Mouse (Mus musculus): Measurements from ENCODE around the gene Nenf. TPM values are rescaled to one million over a fixed set of nuclear protein-coding genes. Genes with fewer than 3 reads are reported as not detected.

Gene Nenf
- total and polyA plus RNA-seq, 2 experiments, result 24.3 to 31.5 TPM

DNA sequence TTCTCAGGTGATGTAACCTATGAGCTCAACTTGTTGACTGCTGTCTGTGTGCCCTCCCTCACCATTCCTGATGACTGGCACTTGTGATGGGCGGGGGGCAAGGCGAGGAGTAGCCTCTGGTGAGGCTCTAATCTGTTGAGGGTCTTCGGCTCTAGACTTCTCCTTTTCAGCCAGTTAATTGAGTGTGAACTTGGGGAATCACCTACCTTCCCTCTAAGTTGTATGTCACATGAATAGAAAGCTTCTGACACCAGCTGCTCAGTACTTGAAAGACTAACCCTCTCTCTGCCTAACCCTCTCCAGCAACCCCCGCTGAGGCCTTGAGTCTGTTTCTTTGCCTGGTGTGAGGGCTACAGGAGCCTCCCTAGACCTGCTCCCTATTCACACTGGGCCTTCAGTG, 39.7 kb downstream of the Nenf start:
- 71% methylated on average over 4 of the region's 4 CpGs for WGBS
- TF ChIP-seq CTCF (IDR thresholded peaks at IDR 0.05; ENCODE audit: low read depth, low read length) (no peak), POLR2A (IDR thresholded peaks at IDR 0.05; ENCODE audit: extremely low read depth, insufficient read depth, low read length) (no peak)
- no peak for DNase-seq (ENCODE audit: extremely low read depth, low read depth, low spot score)
- Histone ChIP-seq H3K27ac (replicated peaks; ENCODE audit: insufficient read depth, low read depth, low read length) (no peak overlapping the region), H3K9ac (ENCODE audit: low read depth, low read length) (no peak overlapping the region), H3K4me3 (ENCODE audit: insufficient read depth, low read depth, low read length) (no peak overlapping the region), H3K4me1 (ENCODE audit: control insufficient read depth, insufficient read depth, low read length) (no peaks in the 10 kb centered on the region; the same call in 1 of the 2 replicates), H3K36me3 (ENCODE audit: control insufficient read depth, insufficient read depth, low read length) (no peaks in the 10 kb centered on the region), H3K27me3 (ENCODE audit: control insufficient read depth, insufficient read depth, low read length) (no peaks in the 10 kb centered on the region), H3K79me2 (ENCODE audit: control insufficient read depth, insufficient read depth, low read length) (no peaks in the 10 kb centered on the region)

DNA sequence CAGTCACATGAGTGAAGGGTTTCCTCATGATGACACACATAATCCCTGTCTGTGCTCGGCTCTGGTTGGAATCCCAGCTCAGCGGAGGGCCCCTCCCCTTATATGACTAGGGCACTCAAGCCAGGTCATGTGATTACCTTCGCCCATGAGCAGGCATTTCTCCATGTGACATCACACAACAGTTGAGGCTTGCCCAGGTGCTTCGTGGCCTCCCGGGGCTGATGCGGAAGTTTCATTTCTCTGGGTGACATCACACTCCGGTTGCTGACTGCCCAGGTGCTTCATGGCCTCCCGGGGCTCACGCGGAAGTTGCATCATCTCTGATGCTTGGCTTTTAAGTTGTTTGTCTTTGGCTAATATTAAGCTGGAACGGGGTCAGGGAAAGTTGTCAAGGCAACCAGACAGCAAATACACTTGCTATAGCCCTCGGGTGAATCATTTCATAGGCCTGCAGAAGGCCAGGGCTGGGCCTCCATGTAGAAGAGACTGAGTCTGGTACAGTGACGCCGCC, 40.4 kb downstream of the Nenf start:
- Histone ChIP-seq H3K36me3 (ENCODE audit: control insufficient read depth, insufficient read depth, low read length) (no peaks in the 10 kb centered on the region), H3K4me1 (ENCODE audit: control insufficient read depth, insufficient read depth, low read length) (no peaks in the 10 kb centered on the region; the same call in 1 of the 2 replicates), H3K4me3 (ENCODE audit: insufficient read depth, low read depth, low read length) (no peak overlapping the region), H3K79me2 (ENCODE audit: control insufficient read depth, insufficient read depth, low read length) (no peaks in the 10 kb centered on the region), H3K27me3 (ENCODE audit: control insufficient read depth, insufficient read depth, low read length) (no peaks in the 10 kb centered on the region), H3K9ac (ENCODE audit: low read depth, low read length) (no peak overlapping the region), H3K27ac (replicated peaks; ENCODE audit: insufficient read depth, low read depth, low read length) (0 out of 2 replicates have a peak overlapping the region, but pooled peaks have one; percentile 1)
- peak; percentile 98 for DNase-seq (ENCODE audit: extremely low read depth, low read depth, low spot score)
- no peak for TF ChIP-seq POLR2A (IDR thresholded peaks at IDR 0.05; ENCODE audit: extremely low read depth, insufficient read depth, low read length)
- 25% methylated on average over 14 of the region's 14 CpGs for WGBS

DNA sequence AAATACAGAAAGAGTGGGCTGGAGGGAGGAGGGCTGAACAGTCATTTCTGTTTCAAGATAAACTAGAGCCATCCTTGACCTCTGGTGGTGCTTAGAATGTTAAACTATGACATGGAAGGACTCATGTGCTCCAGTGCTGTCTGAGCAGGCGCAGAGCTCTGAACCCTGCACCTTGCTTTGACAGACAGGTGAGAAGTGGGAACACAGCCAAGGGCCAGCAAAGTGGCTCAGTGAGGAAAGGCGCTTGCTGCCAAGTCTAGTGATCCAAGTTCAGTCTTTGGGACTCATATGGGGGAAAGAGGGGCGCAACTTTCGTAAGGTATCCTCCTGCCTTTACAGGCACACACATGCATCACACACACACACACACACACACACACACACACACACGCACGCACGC, 41.8 kb downstream of the Nenf start:
- Histone ChIP-seq H3K27ac (replicated peaks; ENCODE audit: insufficient read depth, low read depth, low read length) (no peak overlapping the region), H3K27me3 (ENCODE audit: control insufficient read depth, insufficient read depth, low read length) (no peaks in the 10 kb centered on the region), H3K79me2 (ENCODE audit: control insufficient read depth, insufficient read depth, low read length) (no peaks in the 10 kb centered on the region), H3K4me1 (ENCODE audit: control insufficient read depth, insufficient read depth, low read length) (no peaks in the 10 kb centered on the region; the same call in 1 of the 2 replicates), H3K36me3 (ENCODE audit: control insufficient read depth, insufficient read depth, low read length) (no peaks in the 10 kb centered on the region), H3K9ac (ENCODE audit: low read depth, low read length) (no peak overlapping the region), H3K4me3 (ENCODE audit: insufficient read depth, low read depth, low read length) (no peak overlapping the region)
- peak; percentile 70 for DNase-seq (ENCODE audit: extremely low read depth, low read depth, low spot score)
- TF ChIP-seq POLR2A (IDR thresholded peaks at IDR 0.05; ENCODE audit: extremely low read depth, insufficient read depth, low read length) (no peak), CTCF (IDR thresholded peaks at IDR 0.05; ENCODE audit: low read depth, low read length) (no peak)
- 67% methylated on average over 7 of the region's 7 CpGs for WGBS

DNA sequence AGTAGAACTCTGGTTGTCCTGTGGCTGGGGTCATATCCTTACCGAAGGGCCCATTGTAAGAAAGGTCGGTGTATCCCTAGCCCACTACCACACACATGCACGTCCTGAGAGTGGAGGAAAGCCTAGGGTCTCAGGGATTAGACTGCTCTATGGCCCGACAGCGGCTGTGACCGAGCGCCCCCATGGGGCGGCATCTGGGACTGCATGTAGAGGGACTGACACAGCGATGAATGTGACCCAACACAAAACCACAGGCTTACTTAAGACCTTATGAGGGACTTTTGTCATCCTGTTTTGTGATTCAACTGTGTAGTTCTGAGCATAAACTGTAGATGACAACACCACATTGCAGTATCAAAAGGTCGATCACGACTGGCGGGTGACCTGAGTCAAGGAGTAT, 42.5 kb downstream of the Nenf start:
- Histone ChIP-seq H3K27ac (replicated peaks; ENCODE audit: insufficient read depth, low read depth, low read length) (no peak overlapping the region), H3K4me1 (ENCODE audit: control insufficient read depth, insufficient read depth, low read length) (no peaks in the 10 kb centered on the region; the same call in 1 of the 2 replicates), H3K79me2 (ENCODE audit: control insufficient read depth, insufficient read depth, low read length) (no peaks in the 10 kb centered on the region), H3K27me3 (ENCODE audit: control insufficient read depth, insufficient read depth, low read length) (no peaks in the 10 kb centered on the region), H3K36me3 (ENCODE audit: control insufficient read depth, insufficient read depth, low read length) (no peaks in the 10 kb centered on the region), H3K9ac (ENCODE audit: low read depth, low read length) (no peak overlapping the region), H3K4me3 (ENCODE audit: insufficient read depth, low read depth, low read length) (no peak overlapping the region)
- TF ChIP-seq CTCF (IDR thresholded peaks at IDR 0.05; ENCODE audit: low read depth, low read length) (peak; percentile 95), POLR2A (IDR thresholded peaks at IDR 0.05; ENCODE audit: extremely low read depth, insufficient read depth, low read length) (no peak)
- peak; percentile 48 for DNase-seq (ENCODE audit: extremely low read depth, low read depth, low spot score)
- WGBS, result 8% methylated on average over 12 of the region's 12 CpGs

DNA sequence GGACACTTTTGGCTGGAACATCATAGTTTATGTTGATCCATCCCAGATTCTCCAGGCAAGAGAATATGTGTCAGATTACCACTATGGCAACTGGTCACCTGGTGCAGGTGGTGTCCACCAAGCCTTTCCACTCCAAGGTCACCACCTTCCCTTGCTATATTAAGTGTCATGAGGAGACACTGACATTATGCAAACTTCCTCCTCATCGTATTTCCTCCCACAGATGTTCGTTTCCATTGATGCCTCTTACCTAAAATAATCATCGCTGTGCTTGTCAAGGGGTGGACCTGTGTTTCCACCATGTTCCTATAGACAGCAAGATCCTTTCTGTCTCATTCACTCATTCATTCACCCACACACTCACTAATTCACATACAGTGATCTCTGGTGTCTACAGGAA, 45.3 kb downstream of the Nenf start:
- Histone ChIP-seq H3K79me2 (ENCODE audit: control insufficient read depth, insufficient read depth, low read length) (no peaks in the 10 kb centered on the region), H3K4me1 (ENCODE audit: control insufficient read depth, insufficient read depth, low read length) (no peaks in the 10 kb centered on the region; the same call in 1 of the 2 replicates), H3K4me3 (ENCODE audit: insufficient read depth, low read depth, low read length) (no peak overlapping the region), H3K27ac (replicated peaks; ENCODE audit: insufficient read depth, low read depth, low read length) (no peak overlapping the region), H3K27me3 (ENCODE audit: control insufficient read depth, insufficient read depth, low read length) (no peaks in the 10 kb centered on the region), H3K36me3 (ENCODE audit: control insufficient read depth, insufficient read depth, low read length) (no peaks in the 10 kb centered on the region), H3K9ac (ENCODE audit: low read depth, low read length) (no peak overlapping the region)
- WGBS, result 88% methylated on average over 3 of the region's 3 CpGs
- no peak for DNase-seq (ENCODE audit: extremely low read depth, low read depth, low spot score)
- no peak for TF ChIP-seq POLR2A (IDR thresholded peaks at IDR 0.05; ENCODE audit: extremely low read depth, insufficient read depth, low read length)
- TF ChIP-seq CTCF (IDR thresholded peaks at IDR 0.05; ENCODE audit: low read depth, low read length), result no peak

DNA sequence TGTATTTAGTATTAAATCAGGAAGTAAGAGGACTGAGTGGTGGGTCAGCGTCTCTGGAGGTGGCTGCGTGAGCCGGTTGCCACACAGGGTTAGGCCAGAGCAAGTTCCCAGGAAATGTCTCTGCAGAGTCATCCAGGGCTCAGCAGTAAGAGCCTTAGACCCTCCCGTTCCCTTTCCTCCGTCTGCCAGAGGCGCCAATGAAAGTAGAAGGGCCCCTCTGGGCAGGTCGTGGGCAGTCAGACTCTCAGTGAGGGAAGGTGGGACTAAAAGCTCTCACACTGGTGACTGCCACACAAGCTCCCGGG, 48.4 kb downstream of the Nenf start:
- Histone ChIP-seq H3K36me3 (ENCODE audit: control insufficient read depth, insufficient read depth, low read length) (no peaks in the 10 kb centered on the region), H3K9ac (ENCODE audit: low read depth, low read length) (no peak overlapping the region; the same call in 1 of the 2 replicates), H3K27me3 (ENCODE audit: control insufficient read depth, insufficient read depth, low read length) (no peaks in the 10 kb centered on the region), H3K27ac (replicated peaks; ENCODE audit: insufficient read depth, low read depth, low read length) (no peak overlapping the region), H3K79me2 (ENCODE audit: control insufficient read depth, insufficient read depth, low read length) (no peaks in the 10 kb centered on the region), H3K4me3 (ENCODE audit: insufficient read depth, low read depth, low read length) (no peak overlapping the region), H3K4me1 (ENCODE audit: control insufficient read depth, insufficient read depth, low read length) (no peaks in the 10 kb centered on the region; the same call in 1 of the 2 replicates)
- TF ChIP-seq POLR2A (IDR thresholded peaks at IDR 0.05; ENCODE audit: extremely low read depth, insufficient read depth, low read length) (no peak), CTCF (IDR thresholded peaks at IDR 0.05; ENCODE audit: low read depth, low read length) (no peak)
- no peak for DNase-seq (ENCODE audit: extremely low read depth, low read depth, low spot score)
- WGBS, result 72% methylated on average over 8 of the region's 8 CpGs
